Mouse (Mus musculus) WW6 (cell line): ENCODE measurements at regions not wholly inside any gene's neighbourhood (a gene's known extent, or its start where the extent isn't known, plus 50 kb on each side); places are given as distances from the start of the nearest gene placed in this dataset.
A peak's percentile ranks its signal among the peaks of the same experiment; 100 is the strongest.

Experiments
- DNase-seq: peaks from one replicate; pipeline ENCODE4 v3.0.0-alpha.2; 2013; ENCODE audit warnings: low read depth, low spot score

DNA sequence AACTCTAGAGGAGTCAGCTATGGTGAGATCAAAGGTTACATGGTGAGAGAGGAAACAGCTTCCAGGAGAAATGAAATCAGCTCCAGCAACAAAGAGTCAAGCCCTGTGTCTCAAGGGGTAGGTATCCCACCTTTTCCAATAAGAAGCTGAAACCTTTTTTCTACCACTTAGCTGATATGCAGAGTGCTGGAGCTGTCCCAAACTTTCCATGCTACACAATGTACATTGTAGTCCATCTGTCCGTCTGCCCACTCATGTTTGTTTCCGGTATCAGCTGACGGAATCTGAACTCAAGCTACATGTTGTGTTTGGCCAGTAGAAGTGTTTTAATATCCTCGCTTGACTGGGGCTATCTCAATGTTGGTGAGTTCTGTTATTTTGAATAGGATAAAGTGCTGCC lies 83.6 kb upstream of the Ngf start:
- DNase-seq, result no peak

GRCm38 (mm10) chr3:102384596-102384995 lies 85.1 kb upstream of the Ngf start:
- DNase-seq, result no peak

GRCm38 (mm10) chr3:102383671-102384070 lies 86.0 kb upstream of the Ngf start:
- DNase-seq, result no peak

DNA sequence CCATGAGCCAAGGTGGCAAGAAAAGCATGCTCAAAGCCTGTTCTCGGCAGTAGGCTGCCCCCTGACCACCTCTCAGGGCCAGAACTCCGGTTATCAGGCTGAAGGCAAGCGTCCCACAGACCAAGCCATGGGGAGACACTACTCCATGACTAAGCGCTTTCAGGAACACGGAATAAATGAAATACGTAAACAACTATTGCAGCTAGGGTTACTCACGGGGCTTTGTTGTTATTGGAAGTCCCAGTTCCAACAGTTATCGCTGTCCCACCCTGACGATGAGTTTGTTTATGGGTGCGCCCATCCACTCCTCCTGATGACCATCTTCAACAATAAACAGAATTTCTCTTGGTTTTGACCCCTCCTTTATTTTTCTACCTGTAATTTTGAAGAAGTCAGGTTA lies 88.0 kb upstream of the Ngf start:
- DNase-seq, result no peak

GRCm38 (mm10) chr3:102374381-102375060 lies 95.2 kb upstream of the Ngf start:
- DNase-seq, result no peak

DNA sequence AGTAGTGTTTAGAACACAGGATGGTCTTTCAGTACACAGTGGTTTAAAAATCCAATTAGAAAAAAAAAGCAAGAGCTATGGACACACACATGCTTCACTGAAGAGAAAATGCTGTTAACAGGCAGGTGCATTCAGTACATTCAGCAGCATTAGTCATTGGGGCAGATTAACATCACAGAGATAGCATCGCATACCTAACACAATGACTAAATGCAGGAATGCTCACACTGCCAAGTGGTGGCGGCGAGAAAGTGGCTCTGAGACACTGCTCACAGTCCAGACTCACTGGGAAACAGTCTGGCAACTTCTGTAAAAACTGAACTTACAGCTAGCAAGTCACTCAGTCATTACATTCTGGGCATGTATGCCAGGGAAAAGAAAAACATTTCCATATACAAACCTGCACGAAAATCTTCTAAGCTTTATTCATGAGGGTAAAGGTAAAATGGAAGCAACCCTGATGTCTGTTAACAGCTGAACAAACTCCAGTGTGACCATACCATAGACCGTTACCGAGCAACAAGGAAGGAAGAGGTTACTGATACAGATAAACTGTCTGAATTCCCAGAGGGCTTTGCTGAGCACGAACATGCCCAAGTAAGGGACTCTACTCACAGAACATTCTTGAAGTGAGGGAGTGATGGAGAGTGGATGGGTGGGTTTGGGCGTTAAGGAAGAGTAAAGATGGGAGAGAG lies 97.4 kb upstream of the Ngf start:
- DNase-seq, result no peak

DNA sequence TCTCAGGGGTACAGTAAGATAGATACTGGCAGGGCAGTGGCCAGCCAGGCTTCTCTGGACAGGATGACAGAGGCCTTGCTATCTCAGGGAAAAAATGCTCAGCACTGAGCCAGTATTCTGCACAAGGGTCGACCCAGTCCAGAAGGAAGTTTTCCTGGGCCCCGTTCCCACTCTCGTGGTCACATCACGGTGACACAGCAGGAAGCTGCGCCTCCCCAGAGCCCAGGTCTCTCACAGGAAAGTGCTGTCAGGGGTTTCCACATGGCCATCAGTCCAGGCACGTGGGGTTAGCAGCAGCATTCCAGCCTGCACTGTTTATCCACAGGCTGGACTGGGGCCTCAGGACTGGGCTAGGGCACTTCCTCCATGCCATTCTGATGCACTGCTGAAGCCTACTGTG lies 103.5 kb upstream of the Ngf start:
- DNase-seq, result no peak

- no peak for DNase-seq
Observed at GRCm38 (mm10) chr3:102364326-102364935, 105.3 kb upstream of the Ngf start.

GRCm38 (mm10) chr3:102360732-102361280 lies 108.9 kb upstream of the Ngf start:
- DNase-seq, result no peak

DNA sequence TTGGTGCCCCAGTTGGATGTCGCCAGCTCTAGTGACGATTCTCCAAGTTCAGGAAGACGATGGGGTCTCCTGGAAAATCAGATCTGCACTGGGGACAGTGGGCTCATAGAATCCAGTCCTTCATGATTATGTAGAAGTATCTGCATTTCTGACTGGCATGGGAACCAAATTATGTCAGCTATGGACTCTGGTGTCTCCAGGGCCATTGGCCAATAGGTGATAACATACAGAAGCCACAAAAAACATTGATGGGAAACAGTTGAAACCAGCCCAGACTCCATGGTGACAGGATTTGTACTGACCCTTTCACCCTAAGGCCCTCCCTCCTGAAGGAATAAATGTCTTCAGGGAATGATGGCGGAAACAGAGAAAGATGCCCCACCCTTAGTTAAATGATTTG lies 110.9 kb upstream of the Ngf start:
- no peak for DNase-seq

DNA sequence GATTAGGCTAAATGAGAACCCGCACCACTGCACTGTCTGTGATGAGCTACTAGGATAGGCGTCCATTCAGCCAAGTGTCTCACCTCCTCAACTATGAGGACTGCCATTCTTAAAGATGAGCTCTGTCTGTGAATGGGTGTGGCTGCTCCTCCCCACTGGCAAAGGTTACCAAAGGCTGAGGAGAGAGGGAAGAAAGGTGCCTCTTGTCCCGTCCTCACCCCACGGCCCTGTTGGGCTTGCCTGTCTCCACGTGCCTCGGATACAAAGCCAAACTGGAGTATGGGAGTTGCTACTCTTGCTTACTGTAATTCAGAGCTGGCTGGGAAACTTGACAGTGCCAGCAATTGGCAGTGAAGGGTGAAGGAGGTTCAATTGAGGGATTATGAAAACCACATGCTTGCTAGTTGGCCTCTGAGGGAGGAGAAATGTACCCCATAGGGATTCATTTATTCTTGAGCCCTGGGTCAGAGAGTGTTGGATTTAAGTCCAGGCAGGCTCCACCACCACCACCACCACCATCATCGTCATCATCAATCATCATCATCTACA lies 112.6 kb upstream of the Ngf start:
- DNase-seq, result no peak

GRCm38 (mm10) chr3:102355352-102355751 lies 114.4 kb upstream of the Ngf start:
- no peak for DNase-seq

- no peak for DNase-seq
Observed at GRCm38 (mm10) chr3:102354771-102355170, 114.9 kb upstream of the Ngf start.

DNA sequence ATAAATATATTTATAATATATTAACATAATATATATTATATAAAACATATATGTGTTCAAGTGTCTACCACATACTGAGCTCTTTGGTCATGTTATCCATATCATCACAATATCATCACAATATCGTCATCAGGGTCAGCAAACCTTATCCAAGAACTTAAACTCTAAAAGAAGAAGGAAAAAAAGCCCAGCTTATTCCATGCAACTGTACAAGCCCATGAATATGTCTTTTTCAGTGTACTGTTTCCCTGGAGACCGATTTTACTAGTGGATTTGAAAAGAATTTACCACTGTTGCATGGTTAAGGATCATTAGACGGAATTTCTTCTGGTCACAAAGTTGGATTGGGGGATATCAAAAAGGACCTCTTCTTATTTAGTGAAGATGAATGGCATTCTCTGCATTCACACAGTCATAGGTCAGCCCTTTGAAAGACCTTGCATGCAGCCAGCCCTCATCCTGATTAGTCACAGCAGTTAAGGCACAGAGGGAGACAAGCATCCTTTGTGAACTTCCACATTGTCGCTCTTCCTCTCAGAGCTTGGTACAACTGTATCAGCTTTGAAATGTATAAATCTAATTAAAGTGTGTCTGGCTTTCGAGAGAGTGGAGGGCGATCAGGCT lies 116.3 kb upstream of the Ngf start:
- no peak for DNase-seq

GRCm38 (mm10) chr3:102346077-102346476 lies 123.6 kb upstream of the Ngf start:
- DNase-seq, result no peak

DNA sequence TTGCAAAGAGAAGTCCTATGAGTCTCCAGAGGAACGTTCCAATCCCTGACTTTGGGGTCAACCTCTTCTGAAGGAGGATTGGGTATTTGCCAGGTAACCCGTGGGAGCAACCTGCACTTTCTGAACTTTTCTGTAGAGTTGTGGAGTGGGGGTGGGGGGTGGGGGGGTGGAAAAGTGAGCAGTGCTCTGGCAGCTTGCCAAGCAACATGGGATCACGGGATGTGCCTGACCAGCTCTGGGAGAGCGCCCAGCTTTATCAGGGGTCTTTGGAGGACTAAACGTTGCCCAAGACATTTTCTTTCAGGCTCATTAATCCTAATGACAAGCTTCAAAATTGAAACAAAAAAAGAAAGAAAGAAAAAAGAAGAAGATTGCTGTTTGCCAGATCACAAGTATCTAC lies 124.4 kb upstream of the Ngf start:
- no peak for DNase-seq

DNA sequence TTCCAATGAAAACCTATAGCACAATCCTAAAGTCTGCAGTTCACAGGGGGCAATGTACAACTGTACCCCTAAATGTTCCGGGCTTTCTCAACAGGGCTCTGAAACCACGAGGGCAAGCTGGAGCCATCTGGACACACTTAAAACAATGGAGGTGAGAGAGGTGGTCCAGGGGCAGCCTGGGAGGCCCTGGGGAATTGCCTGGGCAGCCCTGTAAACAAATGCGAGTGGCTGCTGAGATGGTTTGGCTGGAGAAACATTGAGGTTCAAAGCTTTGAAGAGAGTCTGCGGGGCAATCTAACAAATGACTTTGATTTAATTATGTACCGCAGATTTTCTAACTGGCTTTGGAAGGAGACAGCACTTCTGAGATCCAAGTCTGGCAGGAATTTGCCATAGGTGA lies 129.0 kb upstream of the Ngf start:
- no peak for DNase-seq

GRCm38 (mm10) chr3:102337881-102338280 lies 131.8 kb upstream of the Ngf start:
- no peak for DNase-seq

GRCm38 (mm10) chr3:102336184-102336583 lies 131.7 kb upstream of the Vangl1 start:
- no peak for DNase-seq

- DNase-seq, result peak; percentile 1
Observed at GRCm38 (mm10) chr3:102335146-102335545, 130.7 kb upstream of the Vangl1 start.

DNA sequence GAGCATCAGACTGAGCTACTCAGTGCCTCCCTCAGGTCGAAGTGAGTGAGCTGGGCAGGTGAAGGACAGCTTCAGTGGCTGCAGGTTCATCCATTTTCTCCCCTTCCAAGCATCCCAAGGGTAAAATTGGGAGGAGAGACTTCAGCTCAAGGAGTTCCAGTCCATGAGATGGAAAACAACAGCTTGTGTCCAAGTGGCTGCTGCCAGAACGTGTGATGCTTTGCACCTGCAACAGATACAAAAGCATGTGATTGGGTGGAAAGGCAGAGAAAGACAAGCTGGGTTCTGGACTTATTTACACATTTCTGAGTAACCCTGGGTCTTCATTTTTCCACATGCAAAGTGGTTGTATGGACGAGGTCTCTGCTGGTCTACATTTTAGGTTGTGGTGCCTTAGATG lies 127.7 kb upstream of the Vangl1 start:
- DNase-seq, result no peak

DNA sequence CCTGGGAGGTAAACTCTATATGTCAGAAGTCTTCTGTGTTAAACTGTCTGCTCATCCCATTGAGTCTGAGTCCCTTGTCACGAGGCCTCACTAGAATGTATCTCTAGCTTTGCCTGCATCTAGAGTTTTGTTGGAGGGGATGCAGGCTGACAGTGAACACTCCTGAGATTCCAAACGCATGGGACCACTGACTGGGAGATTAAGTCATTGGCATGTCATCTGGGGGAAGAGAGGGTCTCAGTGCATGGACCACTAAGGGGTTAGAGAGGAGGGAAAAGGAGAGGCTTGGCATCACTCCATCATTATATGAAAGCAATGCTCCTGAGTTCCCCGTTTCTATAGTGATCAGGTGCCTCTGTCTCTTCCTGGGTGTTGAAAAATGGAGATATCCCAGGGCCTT lies 114.8 kb upstream of the Vangl1 start:
- DNase-seq, result no peak
